Mouse (Mus musculus) ES-E14 (cell line): ENCODE measurements around the gene AW146154. TPM values are rescaled to one million over a fixed set of nuclear protein-coding genes. Genes with fewer than 3 reads are reported as not detected.

ENCODE experiments used
- DNase-seq: peaks from one replicate; pipeline ENCODE4 v3.0.0-alpha.2; 2013; ENCODE audit warnings: low read depth, low spot score
- H3K27ac ChIP-seq: 2 replicates; pipeline ENCODE4 v1.5.1; 2012; ENCODE audit warnings: low read depth, mild to moderate bottlenecking, low read length, moderate library complexity, mixed read lengths; ENCODE audit not compliant: poor library complexity, insufficient read depth, severe bottlenecking
- H3K36me3 ChIP-seq: 2 replicates; pipeline ENCODE4 v1.6.1; 2012; ENCODE audit warnings: mild to moderate bottlenecking, low read length, moderate library complexity, mixed read lengths; ENCODE audit not compliant: control insufficient read depth, poor library complexity, insufficient read depth, severe bottlenecking
- H3K4me1 ChIP-seq, 2 experiments: fragments of 150-350 bp in 1 of 2; sonication (generic) in 1 of 2; 2 replicates each; pipeline ENCODE4 v1.6.1; 2012; ENCODE audit warnings: low read length in 2 of 2, mild to moderate bottlenecking in 1 of 2, mixed read lengths in 1 of 2; ENCODE audit not compliant: control insufficient read depth in 2 of 2, insufficient read depth in 2 of 2, poor library complexity in 1 of 2
- H3K4me3 ChIP-seq, 2 experiments: fragments of 150-350 bp in 1 of 2; sonication (generic) in 1 of 2; 2 replicates each; pipeline ENCODE4 v1.5.1; 2012; ENCODE audit warnings: low read length in 2 of 2, low read depth in 1 of 2, mild to moderate bottlenecking in 1 of 2, mixed read lengths in 1 of 2; ENCODE audit not compliant: insufficient read depth in 1 of 2, poor library complexity in 1 of 2, severe bottlenecking in 1 of 2
- H3K9ac ChIP-seq: 2 replicates; pipeline ENCODE4 v1.6.1; 2012; ENCODE audit warnings: low read depth, mild to moderate bottlenecking, low read length, mixed read lengths; ENCODE audit not compliant: poor library complexity, insufficient read depth, severe bottlenecking
- H3K9me3 ChIP-seq: fragments of 150-350 bp; sonication (generic); 2 replicates; pipeline ENCODE4 v1.6.1; 2012; ENCODE audit warnings: low read depth, mild to moderate bottlenecking, low read length; ENCODE audit not compliant: control insufficient read depth, insufficient read depth
- CHD2 ChIP-seq: IDR thresholded peaks from 2 replicates; pipeline ENCODE4 v1.6.1; 2014; ENCODE audit warnings: mild to moderate bottlenecking, low read depth, low read length, inconsistent platforms
- HCFC1 ChIP-seq: IDR thresholded peaks from 2 replicates; pipeline ENCODE4 v1.6.1; 2012; ENCODE audit warnings: low read length, inconsistent platforms, borderline replicate concordance; ENCODE audit not compliant: insufficient read depth
- MAFK ChIP-seq: IDR thresholded peaks from 2 replicates; pipeline ENCODE4 v1.6.1; 2014; ENCODE audit warnings: mild to moderate bottlenecking, low read depth, low read length, inconsistent platforms; ENCODE audit not compliant: insufficient read depth
- ZC3H11A ChIP-seq: IDR thresholded peaks from 2 replicates; pipeline ENCODE4 v1.6.1; 2012; ENCODE audit warnings: low read depth, mild to moderate bottlenecking, inconsistent platforms, low read length, borderline replicate concordance
- ZNF384 ChIP-seq: IDR thresholded peaks from 2 replicates; pipeline ENCODE4 v1.6.1; 2012; ENCODE audit warnings: low read depth, low read length, inconsistent platforms
- in situ Hi-C, 2 experiments: fragments of 600-800 bp; cut with MboI; formaldehyde crosslinking; loops; one replicate each; pipeline ENCODE4 v1.15.1; 2025; ENCODE audit warnings: low sequenced_read_pairs in 2 of 2, inconsistent platforms in 1 of 2; ENCODE audit not compliant: unreplicated experiment in 2 of 2
- total RNA-seq: library from RNA; depleted of rRNA; stranded (reverse); fragments of 300-350 nt; gene quantifications from 2 replicates; pipeline ENCODE4 v1.2.3, GENCODE M21; 2012; rRNA removed

Gene AW146154
- total RNA-seq: 9.0 and 9.5 TPM in 2 replicates

- TF ChIP-seq HCFC1 (peak; percentile 95), CHD2 (peak; percentile 35; the same call in 1 of the 2 replicates), ZC3H11A (no peak)
- H3K9ac ChIP-seq: peak within 1 kb of the TSS; percentile 77
- H3K4me1 ChIP-seq: peaks cover 0 to 3% of the 10 kb centered on the region in 2 experiments; a peak in 1 of 4 replicates
- H3K36me3 ChIP-seq: no peaks in the 10 kb centered on the region
- no peaks in the 10 kb centered on the region for H3K9me3 ChIP-seq
- in situ Hi-C loops: no loop called here
- H3K27ac ChIP-seq: peak within 1 kb of the TSS; percentile 62
- H3K4me3 ChIP-seq: peak within 1 kb of the TSS; percentile 74 to 83
- peak; percentile 89 for DNase-seq
Observed at GRCm38 (mm10) chr7:41499389-41500049, at the start of gene AW146154, which contains the start of gene Gm20449. AW146154 (minus strand) TSS chr7:41499890. Gm20449 (minus strand) TSS chr7:41499417.

GRCm38 (mm10) chr7:41512672-41513071 lies 13.0 kb upstream of the AW146154 start:
- in situ Hi-C loops: no loop called here
- peaks cover 0 to 6% of the 10 kb centered on the region in 2 experiments; a peak in 1 of 4 replicates for H3K4me1 ChIP-seq
- H3K27ac ChIP-seq: peak overlapping the region; percentile 66; the same call in 1 of the 2 replicates
- no peak overlapping the region for H3K4me3 ChIP-seq
- no peak overlapping the region for H3K9ac ChIP-seq
- no peak for TF ChIP-seq MAFK
- TF ChIP-seq HCFC1: no peak
- no peak; the same call in none of the 2 replicates for TF ChIP-seq CHD2
- TF ChIP-seq ZNF384: no peak
- TF ChIP-seq ZC3H11A: no peak
- DNase-seq: peak; percentile 40
- H3K9me3 ChIP-seq: no peaks in the 10 kb centered on the region
- no peaks in the 10 kb centered on the region for H3K36me3 ChIP-seq

- no peak overlapping the region for H3K9ac ChIP-seq
- peaks cover 0 to 6% of the 10 kb centered on the region in 2 experiments; a peak in 1 of 4 replicates for H3K4me1 ChIP-seq
- H3K4me3 ChIP-seq: no peak overlapping the region
- peak; percentile 27 for DNase-seq
- TF ChIP-seq ZC3H11A (no peak), CHD2 (no peak), HCFC1 (no peak), ZNF384 (no peak), MAFK (no peak)
- no peaks in the 10 kb centered on the region for H3K9me3 ChIP-seq
- no peaks in the 10 kb centered on the region for H3K36me3 ChIP-seq
- H3K27ac ChIP-seq: peak overlapping the region; percentile 66; the same call in 1 of the 2 replicates
- in situ Hi-C loops: no loop called here
Observed at GRCm38 (mm10) chr7:41512207-41512606, 12.5 kb upstream of the AW146154 start.

GRCm38 (mm10) chr7:41502402-41502801 lies 2.7 kb upstream of the AW146154 start:
- Histone ChIP-seq H3K9ac (no peak overlapping the region), H3K36me3 (no peaks in the 10 kb centered on the region), H3K9me3 (no peaks in the 10 kb centered on the region), H3K27ac (no peak overlapping the region), H3K4me1 (peaks cover 0 to 3% of the 10 kb centered on the region in 2 experiments; a peak in 1 of 4 replicates), H3K4me3 (no peak overlapping the region)
- no peak for TF ChIP-seq CHD2
- no peak for TF ChIP-seq HCFC1
- TF ChIP-seq ZNF384: no peak
- 0 out of 2 replicates have a peak, but pooled peaks have one; percentile 17 for TF ChIP-seq ZC3H11A
- peak; percentile 34 for DNase-seq
- in situ Hi-C loops: no loop called here
